Mouse (Mus musculus): ENCODE results near the gene Gprin1.

DNA sequence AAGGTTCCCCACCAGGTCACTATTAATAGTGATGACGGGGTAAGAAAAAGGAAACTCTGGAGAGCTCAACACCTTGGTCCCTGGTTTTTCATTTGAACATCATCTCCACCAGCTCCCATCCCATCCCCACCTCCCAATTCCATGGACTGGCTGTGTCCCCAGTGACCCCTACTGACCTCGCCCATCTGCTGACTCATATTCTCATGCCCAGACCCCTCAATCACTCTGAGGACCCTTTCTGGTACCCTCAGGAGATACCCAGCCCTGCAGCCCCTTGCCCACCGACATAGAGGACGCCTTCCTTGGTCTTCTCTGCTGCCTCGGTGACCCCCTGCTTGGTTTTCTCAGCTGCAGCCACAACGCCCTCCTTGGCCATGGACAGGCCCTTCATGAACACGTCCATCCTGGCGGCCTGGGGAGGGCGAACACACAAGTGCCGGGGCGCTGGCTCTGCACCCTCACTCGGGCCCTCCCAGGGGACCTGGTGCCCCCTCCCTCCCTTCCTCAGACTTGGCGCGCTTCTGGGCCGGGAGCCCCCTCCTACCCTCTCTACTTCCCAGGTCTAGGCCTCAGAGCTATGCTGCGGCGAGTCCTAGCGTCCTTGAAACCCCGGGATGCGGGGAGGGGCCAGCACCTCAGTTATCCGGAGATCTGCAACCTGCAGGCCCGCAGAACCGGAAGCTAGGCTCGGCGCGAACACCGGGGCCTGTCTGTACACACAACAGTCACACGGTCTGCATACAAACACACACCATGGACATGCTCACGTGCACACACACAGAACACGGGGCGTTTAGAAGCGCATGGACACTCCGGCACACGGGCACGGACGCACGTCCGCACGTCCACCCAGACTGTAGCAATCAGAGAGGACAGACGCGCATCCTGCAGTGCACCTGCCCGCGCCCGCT, 15.9 kb upstream of the Gprin1 start:
- TF ChIP-seq CTCF (IDR thresholded peaks at IDR 0.05; ENCODE audit: extremely low read depth, insufficient read length, insufficient replicate concordance, low read depth, low read length): no peak
- TF ChIP-seq POLR2A (IDR thresholded peaks at IDR 0.05; ENCODE audit: low read depth, low read length): no peak
